In genomic region chr9:96725582-96726320, GRCm38 (mm10) we compare ENCODE assay signal across 11 mouse cellular contexts. TPM values are rescaled to one million over a fixed set of nuclear protein-coding genes. Genes with fewer than 3 reads are reported as not detected.
DNase-seq lines count a peak whose midpoint lies in the region; ATAC-seq and TF ChIP-seq lines count a peak whose summit lies in the region.
"Had no signal": no experiment of that assay in that cellular context is flagged by ENCODE, and none has a peak within 500 bp of the region (broad histone marks: within the 10 kb centered on the region; RNA-seq: fewer than 3 reads in every experiment).

No protein-coding gene starts in this region.

- intact Hi-C loops in heart, postnatal 36 days (cut with DNase I) = no loop called here

- no peaks in the 10 kb centered on the region for H3K36me3 ChIP-seq in heart, embryonic 15.5 days
- no peaks in the 10 kb centered on the region for H3K36me3 ChIP-seq in hindbrain, embryonic 10.5 days
- no peaks in the 10 kb centered on the region for H3K36me3 ChIP-seq in midbrain, postnatal 0 days (ENCODE audit: insufficient read depth, low read length)
- H3K36me3 ChIP-seq in liver, embryonic 11.5 days (ENCODE audit: control insufficient read depth, insufficient read depth, low read length) = no peaks in the 10 kb centered on the region

- H3K9ac ChIP-seq in heart, embryonic 15.5 days = no peak overlapping the region
- H3K9ac ChIP-seq in midbrain, postnatal 0 days (replicated peaks; ENCODE audit: low read length, poor library complexity, severe bottlenecking) = peak overlapping the region; percentile 39; the same call in 1 of the 2 replicates
- H3K9ac ChIP-seq in liver, embryonic 11.5 days (ENCODE audit: low read depth, low read length) = no peak overlapping the region

- ATAC-seq in heart, embryonic 15.5 days (replicated peaks; ENCODE audit: insufficient number of reproducible peaks, insufficient read depth, low FRiP score, low read depth) = no peak
- ATAC-seq in midbrain, postnatal 0 days (ENCODE audit: low FRiP score) = no peak
- ATAC-seq in liver, embryonic 11.5 days (replicated peaks; ENCODE audit: low FRiP score) = no peak

- H3K9me3 ChIP-seq in heart, embryonic 15.5 days (replicated peaks) = no peaks in the 10 kb centered on the region
- H3K9me3 ChIP-seq in hindbrain, embryonic 10.5 days = no peaks in the 10 kb centered on the region
- H3K9me3 ChIP-seq in midbrain, postnatal 0 days (ENCODE audit: low read length) = no peaks in the 10 kb centered on the region
- no peaks in the 10 kb centered on the region for H3K9me3 ChIP-seq in liver, embryonic 11.5 days (ENCODE audit: control insufficient read depth, low read length)

- TF ChIP-seq CTCF in midbrain, postnatal 0 days (IDR thresholded peaks at IDR 0.05) = no peak

- no peak overlapping the region for H3K4me3 ChIP-seq in heart, embryonic 15.5 days
- H3K4me3 ChIP-seq in brown adipose tissue, adult 24 weeks (ENCODE audit: insufficient read depth, low read depth, low read length) = no peak overlapping the region
- no peak overlapping the region for H3K4me3 ChIP-seq in hindbrain, embryonic 10.5 days
- no peak overlapping the region for H3K4me3 ChIP-seq in midbrain, postnatal 0 days (ENCODE audit: low read depth, low read length)
- no peak overlapping the region for H3K4me3 ChIP-seq in liver, embryonic 11.5 days (ENCODE audit: low read depth, low read length)

- no peaks in the 10 kb centered on the region for H3K27me3 ChIP-seq in heart, embryonic 15.5 days
- 0 out of 2 replicates have a peak, but pooled peaks cover 3% of the 10 kb centered on the region for H3K27me3 ChIP-seq in hindbrain, embryonic 10.5 days (ENCODE audit: insufficient read depth, poor library complexity, severe bottlenecking)
- no peaks in the 10 kb centered on the region for H3K27me3 ChIP-seq in midbrain, postnatal 0 days (ENCODE audit: insufficient read depth, low read length)
- no peaks in the 10 kb centered on the region for H3K27me3 ChIP-seq in liver, embryonic 11.5 days (replicated peaks; ENCODE audit: control insufficient read depth, insufficient read depth, low read length)

- H3K27ac ChIP-seq in heart, embryonic 15.5 days = peak overlapping the region; percentile 45; the same call in 1 of the 2 replicates
- peak overlapping the region; percentile 74 for H3K27ac ChIP-seq in brown adipose tissue, adult 24 weeks (replicated peaks; ENCODE audit: low read depth, low read length)
- H3K27ac ChIP-seq in hindbrain, embryonic 10.5 days = peak overlapping the region; percentile 78
- H3K27ac ChIP-seq in midbrain, postnatal 0 days (ENCODE audit: low read depth, low read length) = peak overlapping the region; percentile 62; the same call in 1 of the 2 replicates
- no peak overlapping the region for H3K27ac ChIP-seq in liver, embryonic 11.5 days (ENCODE audit: low read depth, low read length)

- WGBS in heart, embryonic 15.5 days = 46% methylated on average over 9 of the region's 9 CpGs
- WGBS in hindbrain, embryonic 10.5 days = 13% methylated on average over 9 of the region's 9 CpGs
- 15% methylated on average over 9 of the region's 9 CpGs for WGBS in midbrain, postnatal 0 days
- WGBS in liver, embryonic 11.5 days = 49% methylated on average over 9 of the region's 9 CpGs

- H3K4me2 ChIP-seq in heart, embryonic 15.5 days = no peak overlapping the region
- H3K4me2 ChIP-seq in midbrain, postnatal 0 days (ENCODE audit: low read depth, low read length, poor library complexity, severe bottlenecking) = peak overlapping the region; percentile 50
- no peak overlapping the region for H3K4me2 ChIP-seq in liver, embryonic 11.5 days

- DNase-seq in heart, postnatal 36 days = no peak
- DNase-seq in hindbrain, embryonic 10.5 days (ENCODE audit: low spot score) = peak; percentile 59
- DNase-seq in midbrain, postnatal 0 days (ENCODE audit: low spot score) = no peak
- DNase-seq in thymus, postnatal 36 days = no peak
- DNase-seq in thymus, postnatal 10 days (ENCODE audit: low spot score in 2 of 2) = no peak
- no peak for DNase-seq in liver, embryonic 11.5 days (ENCODE audit: low spot score)
- DNase-seq: kidney, postnatal 10 days; lung, postnatal 10 days; right cerebral cortex, postnatal 25 days had no signal

- peaks cover 50% of the 10 kb centered on the region for H3K4me1 ChIP-seq in heart, embryonic 15.5 days (replicated peaks)
- H3K4me1 ChIP-seq in brown adipose tissue, adult 24 weeks (ENCODE audit: control insufficient read depth, insufficient read depth, insufficient read length, low read length) = peaks cover 25% of the 10 kb centered on the region
- H3K4me1 ChIP-seq in hindbrain, embryonic 10.5 days (replicated peaks) = peaks cover 31% of the 10 kb centered on the region
- H3K4me1 ChIP-seq in midbrain, postnatal 0 days (ENCODE audit: insufficient read depth, low read length) = peaks cover 30% of the 10 kb centered on the region
- H3K4me1 ChIP-seq in liver, embryonic 11.5 days (replicated peaks; ENCODE audit: control insufficient read depth, insufficient read depth, low read length) = peaks cover 8% of the 10 kb centered on the region

RNA-seq across cellular contexts. Expression of gene Zbtb38, which starts 26.9 kb away (rescaled TPM):
- polyA plus RNA-seq in heart, embryonic 15.5 days (2015; fragmentation: Nextera tagmentation; extraction: Ambion mirVana) = 28.7 and 29.8 TPM in 2 replicates
- total RNA-seq in heart, postnatal 36 days (2021) = 10 to 100 TPM; 39.1 to 39.8 TPM
- 16.8 and 18.7 TPM in 2 replicates for polyA plus RNA-seq in brown adipose tissue, adult 24 weeks (2012; ENCODE audit: insufficient read depth, insufficient read length, missing spikeins)
- polyA plus RNA-seq in hindbrain, embryonic 10.5 days (2016; fragmentation: Nextera tagmentation; extraction: Ambion mirVana) = 7.8 and 8.5 TPM in 2 replicates
- 50.7 and 77.7 TPM in 2 replicates for total RNA-seq in midbrain, postnatal 0 days (2014; rRNA removed)
- 46.2 and 49.9 TPM in 2 replicates for polyA plus RNA-seq in midbrain, postnatal 0 days (2015; fragmentation: Nextera tagmentation; extraction: Ambion mirVana)
- 10.0 and 10.1 TPM in 2 replicates for polyA plus RNA-seq in liver, embryonic 11.5 days (2014; fragmentation: Nextera tagmentation; extraction: Ambion mirVana)
